Mouse (Mus musculus): Measurements from ENCODE around the gene Sh2b3. TPM values are rescaled to one million over a fixed set of nuclear protein-coding genes. Genes with fewer than 3 reads are reported as not detected.
A peak's percentile ranks its signal among the peaks of the same experiment; 100 is the strongest.

The Sh2b3 gene
- polyA plus RNA-seq, 1 experiment from 2014 or later: 10.5 TPM

GRCm38 (mm10) chr5:121841516-121841915 lies 4.1 kb upstream of the Sh2b3 start:
- 93% methylated on average over 9 of the region's 9 CpGs for WGBS
- Histone ChIP-seq H3K4me2 (ENCODE audit: low read depth) (no peak overlapping the region), H3K27me3 (ENCODE audit: control insufficient read depth, insufficient read depth, low read length) (peaks cover 51% of the 10 kb centered on the region), H3K9ac (ENCODE audit: low read length) (no peak overlapping the region), H3K27ac (ENCODE audit: low read depth, low read length) (no peak overlapping the region), H3K9me3 (ENCODE audit: control insufficient read depth, low read length) (no peaks in the 10 kb centered on the region), H3K4me1 (ENCODE audit: control insufficient read depth, insufficient read depth, low read length) (peaks cover 8% of the 10 kb centered on the region), H3K36me3 (ENCODE audit: control insufficient read depth, insufficient read depth, low read length) (no peaks in the 10 kb centered on the region), H3K4me3 (ENCODE audit: low read depth, low read length) (no peak overlapping the region)
- DNase-seq (ENCODE audit: low spot score): no peak
- no peak for ATAC-seq (ENCODE audit: insufficient read depth, low FRiP score, low TSS enrichment)

GRCm38 (mm10) chr5:121839128-121839473 lies 1.7 kb upstream of the Sh2b3 start:
- Histone ChIP-seq H3K27me3 (ENCODE audit: control insufficient read depth, insufficient read depth, low read length) (peaks cover 45% of the 10 kb centered on the region), H3K36me3 (ENCODE audit: control insufficient read depth, insufficient read depth, low read length) (no peaks in the 10 kb centered on the region), H3K4me1 (ENCODE audit: control insufficient read depth, insufficient read depth, low read length) (peaks cover 17% of the 10 kb centered on the region), H3K9ac (ENCODE audit: low read length) (no peak overlapping the region), H3K27ac (ENCODE audit: low read depth, low read length) (no peak overlapping the region), H3K9me3 (ENCODE audit: control insufficient read depth, low read length) (no peaks in the 10 kb centered on the region), H3K4me2 (ENCODE audit: low read depth) (peak overlapping the region; percentile 41), H3K4me3 (ENCODE audit: low read depth, low read length) (peak overlapping the region; percentile 24)
- 28% methylated on average over 6 of the region's 7 CpGs for WGBS
- DNase-seq (ENCODE audit: low spot score) (no peak), ATAC-seq (ENCODE audit: insufficient read depth, low FRiP score, low TSS enrichment) (no peak)

- under 1% methylated on average over 46 of the region's 46 CpGs for WGBS
- peaks cover 40% of the 10 kb centered on the region for H3K27me3 ChIP-seq (ENCODE audit: control insufficient read depth, insufficient read depth, low read length)
- no peaks in the 10 kb centered on the region for H3K9me3 ChIP-seq (ENCODE audit: control insufficient read depth, low read length)
- DNase-seq (ENCODE audit: low spot score) (no peak), ATAC-seq (ENCODE audit: insufficient read depth, low FRiP score, low TSS enrichment) (no peak)
- H3K4me1 ChIP-seq (ENCODE audit: control insufficient read depth, insufficient read depth, low read length): peaks cover 23% of the 10 kb centered on the region
- no peaks in the 10 kb centered on the region for H3K36me3 ChIP-seq (ENCODE audit: control insufficient read depth, insufficient read depth, low read length)
- H3K27ac ChIP-seq (ENCODE audit: low read depth, low read length): no peak overlapping the region
- peak overlapping the region; percentile 24 for H3K4me3 ChIP-seq (ENCODE audit: low read depth, low read length)
- no peak overlapping the region for H3K9ac ChIP-seq (ENCODE audit: low read length)
- H3K4me2 ChIP-seq (ENCODE audit: low read depth): peak overlapping the region; percentile 41
These were observed 1.1 kb upstream of the Sh2b3 start for GRCm38 (mm10) chr5:121838341-121839127.

- H3K4me3 ChIP-seq (ENCODE audit: low read depth, low read length): peak overlapping the region; percentile 70
- peak overlapping the region; percentile 75 for H3K9ac ChIP-seq (ENCODE audit: low read length)
- no peaks in the 10 kb centered on the region for H3K36me3 ChIP-seq (ENCODE audit: control insufficient read depth, insufficient read depth, low read length)
- peak overlapping the region; percentile 27; the same call in 1 of the 2 replicates for H3K27ac ChIP-seq (ENCODE audit: low read depth, low read length)
- ATAC-seq (ENCODE audit: insufficient read depth, low FRiP score, low TSS enrichment): peak; percentile 85
- H3K27me3 ChIP-seq (ENCODE audit: control insufficient read depth, insufficient read depth, low read length): peaks cover 28% of the 10 kb centered on the region
- H3K9me3 ChIP-seq (ENCODE audit: control insufficient read depth, low read length): no peaks in the 10 kb centered on the region
- WGBS: under 1% methylated on average over 73 of the region's 77 CpGs
- peaks cover 24% of the 10 kb centered on the region for H3K4me1 ChIP-seq (ENCODE audit: control insufficient read depth, insufficient read depth, low read length)
- peak overlapping the region; percentile 97 for H3K4me2 ChIP-seq (ENCODE audit: low read depth)
- peak; percentile 89 for DNase-seq (ENCODE audit: low spot score)
These were observed 592 bp downstream of the Sh2b3 start for GRCm38 (mm10) chr5:121836692-121837415.

- Histone ChIP-seq H3K36me3 (ENCODE audit: control insufficient read depth, insufficient read depth, low read length) (no peaks in the 10 kb centered on the region), H3K4me1 (ENCODE audit: control insufficient read depth, insufficient read depth, low read length) (peaks cover 24% of the 10 kb centered on the region), H3K4me2 (ENCODE audit: low read depth) (peak overlapping the region; percentile 97), H3K9me3 (ENCODE audit: control insufficient read depth, low read length) (no peaks in the 10 kb centered on the region), H3K9ac (ENCODE audit: low read length) (peak overlapping the region; percentile 75), H3K27ac (ENCODE audit: low read depth, low read length) (peak overlapping the region; percentile 27; the same call in 1 of the 2 replicates), H3K27me3 (ENCODE audit: control insufficient read depth, insufficient read depth, low read length) (peaks cover 24% of the 10 kb centered on the region), H3K4me3 (ENCODE audit: low read depth, low read length) (peak overlapping the region; percentile 70)
- ATAC-seq (ENCODE audit: insufficient read depth, low FRiP score, low TSS enrichment): no peak
- under 1% methylated on average over 47 of the region's 51 CpGs for WGBS
- DNase-seq (ENCODE audit: low spot score): peak; percentile 50
These were observed 1.3 kb downstream of the Sh2b3 start for GRCm38 (mm10) chr5:121835949-121836691.

- DNase-seq (ENCODE audit: low spot score) (no peak), ATAC-seq (ENCODE audit: insufficient read depth, low FRiP score, low TSS enrichment) (no peak)
- Histone ChIP-seq H3K9ac (ENCODE audit: low read length) (no peak overlapping the region), H3K4me1 (ENCODE audit: control insufficient read depth, insufficient read depth, low read length) (peaks cover 24% of the 10 kb centered on the region), H3K36me3 (ENCODE audit: control insufficient read depth, insufficient read depth, low read length) (no peaks in the 10 kb centered on the region), H3K4me3 (ENCODE audit: low read depth, low read length) (peak overlapping the region; percentile 70), H3K9me3 (ENCODE audit: control insufficient read depth, low read length) (no peaks in the 10 kb centered on the region), H3K4me2 (ENCODE audit: low read depth) (peak overlapping the region; percentile 97), H3K27ac (ENCODE audit: low read depth, low read length) (no peak overlapping the region), H3K27me3 (ENCODE audit: control insufficient read depth, insufficient read depth, low read length) (peaks cover 24% of the 10 kb centered on the region)
- WGBS: 30% methylated on average over 12 of the region's 12 CpGs
These were observed 2.3 kb downstream of the Sh2b3 start for GRCm38 (mm10) chr5:121834991-121835747.

- peaks cover 24% of the 10 kb centered on the region for H3K4me1 ChIP-seq (ENCODE audit: control insufficient read depth, insufficient read depth, low read length)
- no peak for DNase-seq (ENCODE audit: low spot score)
- H3K9ac ChIP-seq (ENCODE audit: low read length): no peak overlapping the region
- H3K27ac ChIP-seq (ENCODE audit: low read depth, low read length): no peak overlapping the region
- 79% methylated on average over 6 of the region's 7 CpGs for WGBS
- no peak for ATAC-seq (ENCODE audit: insufficient read depth, low FRiP score, low TSS enrichment)
- H3K9me3 ChIP-seq (ENCODE audit: control insufficient read depth, low read length): no peaks in the 10 kb centered on the region
- H3K4me3 ChIP-seq (ENCODE audit: low read depth, low read length): 0 out of 2 replicates have a peak overlapping the region, but pooled peaks have one; percentile 4
- H3K36me3 ChIP-seq (ENCODE audit: control insufficient read depth, insufficient read depth, low read length): no peaks in the 10 kb centered on the region
- H3K4me2 ChIP-seq (ENCODE audit: low read depth): peak overlapping the region; percentile 22; the same call in 1 of the 2 replicates
- peaks cover 30% of the 10 kb centered on the region for H3K27me3 ChIP-seq (ENCODE audit: control insufficient read depth, insufficient read depth, low read length)
These were observed 3.2 kb downstream of the Sh2b3 start for GRCm38 (mm10) chr5:121834241-121834606.

Data from neural tube, embryonic 11.5 days (tissue).